Mouse (Mus musculus) C2C12 (cell line): ENCODE measurements at regions not wholly inside any gene's neighbourhood (a gene's known extent, or its start where the extent isn't known, plus 50 kb on each side); places are given as distances from the start of the nearest gene placed in this dataset.

ENCODE experiments used
- CEBPB ChIP-seq: IDR thresholded peaks from one replicate; pipeline ENCODE4 v1.6.1; 2011; ENCODE audit warnings: low read depth, mild to moderate bottlenecking, control low read depth, moderate library complexity
- CTCF ChIP-seq: IDR thresholded peaks from one replicate; pipeline ENCODE4 v1.5.1; 2011; ENCODE audit not compliant: control insufficient read depth, insufficient read depth, insufficient read length
- FOSL1 ChIP-seq: IDR thresholded peaks from one replicate; pipeline ENCODE4 v1.8.0; 2011; ENCODE audit warnings: mild to moderate bottlenecking, low read length; ENCODE audit not compliant: poor library complexity, insufficient read depth, severe bottlenecking
- MAX ChIP-seq: IDR thresholded peaks from one replicate; pipeline ENCODE4 v1.6.1; 2011; ENCODE audit warnings: mild to moderate bottlenecking, control low read depth
- MYOD1 ChIP-seq: IDR thresholded peaks from one replicate; pipeline ENCODE4 v1.6.1; 2011; ENCODE audit warnings: low read depth; ENCODE audit not compliant: control insufficient read depth, insufficient read length
- USF1 ChIP-seq: IDR thresholded peaks from one replicate; pipeline ENCODE4 v1.6.1; 2011; ENCODE audit warnings: low read depth, mild to moderate bottlenecking, control low read depth, moderate library complexity

DNA sequence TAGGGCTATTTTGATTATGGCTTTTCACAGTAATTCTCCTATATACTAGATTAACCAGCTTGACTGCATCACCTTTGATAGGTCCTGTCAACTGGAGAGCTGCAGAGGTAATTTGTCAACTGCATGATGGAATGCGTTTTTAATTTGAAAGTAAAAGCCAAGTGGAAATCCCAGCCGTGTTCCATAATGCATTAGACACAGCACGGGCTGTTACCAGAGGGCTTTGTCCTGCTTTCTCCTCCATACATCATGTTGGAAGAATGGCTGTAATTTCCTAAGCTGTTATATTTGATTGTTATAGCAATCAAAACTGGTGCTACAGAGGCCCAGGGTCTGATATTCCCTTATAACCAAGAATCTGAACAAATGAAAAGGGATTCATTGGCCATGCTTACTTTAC lies 68.6 kb upstream of the Pced1b start:
- TF ChIP-seq CTCF (no peak), CEBPB (no peak), MAX (no peak), FOSL1 (no peak), MYOD1 (no peak), USF1 (no peak)
